Mouse (Mus musculus) heart, embryonic 14.5 days (tissue): ENCODE data around the gene Slc6a19. TPM values are rescaled to one million over a fixed set of nuclear protein-coding genes. Genes with fewer than 3 reads are reported as not detected.

Experiments used
- ATAC-seq: fragments of 200-750 bp; cut with Nextera tagmentation; 2 replicates; pipeline ENCODE4 v1.8.0; 2017; ENCODE audit warnings: low read depth, moderate TSS enrichment; ENCODE audit not compliant: insufficient number of reproducible peaks, insufficient read depth, low FRiP score
- H3K27ac ChIP-seq, 2 experiments: fragments of 200-500 bp in 1 of 2; fragments of 300-500 bp in 1 of 2; sonication (generic) in 1 of 2; replicated peaks in 1 of 2; 2 replicates each; pipeline ENCODE4 v1.5.1; 2012 to 2014; ENCODE audit warnings: low read depth in 2 of 2, low read length in 2 of 2, control low read depth in 1 of 2, mild to moderate bottlenecking in 1 of 2, mixed read lengths in 1 of 2; ENCODE audit not compliant: control insufficient read depth in 1 of 2, insufficient read depth in 1 of 2
- H3K27me3 ChIP-seq: fragments of 300-500 bp; sonication (generic); 2 replicates; pipeline ENCODE4 v1.6.1; 2014; ENCODE audit warnings: mild to moderate bottlenecking, low read length, control low read depth; ENCODE audit not compliant: control insufficient read depth, insufficient read depth
- H3K36me3 ChIP-seq: fragments of 300-500 bp; sonication (generic); 2 replicates; pipeline ENCODE4 v1.6.1; 2014; ENCODE audit warnings: mild to moderate bottlenecking, control low read depth, low read length, mixed read lengths; ENCODE audit not compliant: control insufficient read depth, insufficient read depth
- H3K4me1 ChIP-seq, 2 experiments: fragments of 200-500 bp in 1 of 2; fragments of 300-500 bp in 1 of 2; sonication (generic) in 1 of 2; 2 replicates each; pipeline ENCODE4 v1.6.1; 2012 to 2014; ENCODE audit warnings: low read length in 2 of 2, control low read depth in 1 of 2, mixed read lengths in 1 of 2; ENCODE audit not compliant: control insufficient read depth in 2 of 2, insufficient read depth in 2 of 2
- H3K4me2 ChIP-seq: fragments of 300-500 bp; sonication (generic); 2 replicates; pipeline ENCODE4 v1.6.1; 2014; ENCODE audit warnings: mild to moderate bottlenecking, low read length
- H3K4me3 ChIP-seq, 2 experiments: fragments of 200-500 bp in 1 of 2; fragments of 300-500 bp in 1 of 2; sonication (generic) in 1 of 2; 2 replicates each; pipeline ENCODE4 v1.5.1; 2012 to 2014; ENCODE audit warnings: low read length in 2 of 2, mild to moderate bottlenecking in 2 of 2, control low read depth in 1 of 2, low read depth in 1 of 2, moderate library complexity in 1 of 2; ENCODE audit not compliant: control insufficient read depth in 1 of 2, insufficient read depth in 1 of 2
- H3K9ac ChIP-seq: fragments of 300-500 bp; sonication (generic); 2 replicates; pipeline ENCODE4 v1.6.1; 2014; ENCODE audit warnings: mild to moderate bottlenecking, low read length
- H3K9me3 ChIP-seq: fragments of 300-500 bp; sonication (generic); 2 replicates; pipeline ENCODE4 v1.6.1; 2016; ENCODE audit warnings: low read length, control low read depth; ENCODE audit not compliant: control insufficient read depth
- WGBS: fragments of 180-500 bp; shearing (Covaris S2); extraction: QIAGEN DNeasy Blood & Tissue Kit; methylation state at CpG from one replicate; pipeline ENCODE4 v1.1.7; 2014; 5-methylcytosine and 5-hydroxymethylcytosine counted together
- polyA plus RNA-seq: library from polyadenylated mRNA; unstranded; fragments of >200 nt; fragmentation: Nextera tagmentation; extraction: Ambion mirVana; gene quantifications from 2 replicates; pipeline ENCODE4 v1.2.1, GENCODE M21; 2014

Slc6a19 gene
- polyA plus RNA-seq, 1 experiment from 2014 or later: not detected

GRCm38 (mm10) chr13:73728633-73729032 is 24.0 kb upstream of the Slc6a19 start:
- no peaks in the 10 kb centered on the region for H3K36me3 ChIP-seq
- no peak for ATAC-seq
- H3K9me3 ChIP-seq: no peaks in the 10 kb centered on the region
- H3K27ac ChIP-seq: no peak overlapping the region
- H3K4me2 ChIP-seq: no peak overlapping the region
- H3K4me3 ChIP-seq: no peak overlapping the region
- peaks cover 4% of the 10 kb centered on the region; the same call in 1 of the 2 replicates for H3K27me3 ChIP-seq
- peaks cover 9 to 22% of the 10 kb centered on the region in 2 experiments for H3K4me1 ChIP-seq
- no peak overlapping the region for H3K9ac ChIP-seq

- ATAC-seq: no peak
- H3K4me3 ChIP-seq: no peak overlapping the region
- no peaks in the 10 kb centered on the region for H3K27me3 ChIP-seq
- no peaks in the 10 kb centered on the region for H3K36me3 ChIP-seq
- H3K27ac ChIP-seq: no peak overlapping the region
- H3K9ac ChIP-seq: no peak overlapping the region
- H3K4me2 ChIP-seq: no peak overlapping the region
- 37% methylated on average over 2 of the region's 2 CpGs for WGBS
- peaks cover 10 to 20% of the 10 kb centered on the region in 2 experiments for H3K4me1 ChIP-seq
- H3K9me3 ChIP-seq: no peaks in the 10 kb centered on the region
These were observed 23.0 kb upstream of the Slc6a19 start for GRCm38 (mm10) chr13:73727621-73728025.

GRCm38 (mm10) chr13:73725315-73725714 is 20.6 kb upstream of the Slc6a19 start:
- no peak overlapping the region for H3K27ac ChIP-seq

GRCm38 (mm10) chr13:73723081-73723668 is 18.5 kb upstream of the Slc6a19 start:
- Histone ChIP-seq H3K4me2 (no peak overlapping the region), H3K4me3 (no peak overlapping the region), H3K4me1 (peaks cover 2 to 7% of the 10 kb centered on the region in 2 experiments; a peak in 3 of 4 replicates), H3K9me3 (no peaks in the 10 kb centered on the region), H3K27me3 (no peaks in the 10 kb centered on the region), H3K9ac (no peak overlapping the region), H3K27ac (no peak overlapping the region; a peak in 1 of 4 replicates), H3K36me3 (no peaks in the 10 kb centered on the region)
- WGBS: 42% methylated on average over 8 of the region's 8 CpGs
- ATAC-seq: no peak

More at GRCm38 (mm10) chr13:73725315-73725714, 20.6 kb upstream of the Slc6a19 start:
- Histone ChIP-seq H3K4me3 (no peak overlapping the region), H3K27me3 (no peaks in the 10 kb centered on the region), H3K9ac (no peak overlapping the region), H3K4me1 (peaks cover 6 to 19% of the 10 kb centered on the region in 2 experiments), H3K9me3 (no peaks in the 10 kb centered on the region), H3K4me2 (no peak overlapping the region), H3K36me3 (no peaks in the 10 kb centered on the region)
- WGBS: 19% methylated on average over 5 of the region's 5 CpGs
- no peak for ATAC-seq

- no peak for ATAC-seq
- 91% methylated on average over 4 of the region's 4 CpGs for WGBS
- Histone ChIP-seq H3K27ac (no peak overlapping the region), H3K4me1 (peaks cover 2 to 5% of the 10 kb centered on the region in 2 experiments; a peak in 2 of 4 replicates), H3K36me3 (no peaks in the 10 kb centered on the region), H3K4me2 (no peak overlapping the region), H3K9me3 (no peaks in the 10 kb centered on the region), H3K9ac (no peak overlapping the region), H3K27me3 (no peaks in the 10 kb centered on the region), H3K4me3 (no peak overlapping the region)
These were observed 15.6 kb upstream of the Slc6a19 start for GRCm38 (mm10) chr13:73720241-73720640.

GRCm38 (mm10) chr13:73718225-73718624 is 13.6 kb upstream of the Slc6a19 start:
- no peak for ATAC-seq
- no peak overlapping the region for H3K4me2 ChIP-seq
- no peak overlapping the region for H3K9ac ChIP-seq
- WGBS: 1% methylated on average over 2 of the region's 2 CpGs
- H3K4me1 ChIP-seq: peaks cover 1 to 5% of the 10 kb centered on the region in 2 experiments; a peak in 2 of 4 replicates
- no peak overlapping the region for H3K4me3 ChIP-seq
- no peaks in the 10 kb centered on the region for H3K9me3 ChIP-seq
- no peaks in the 10 kb centered on the region for H3K36me3 ChIP-seq
- H3K27ac ChIP-seq: no peak overlapping the region
- H3K27me3 ChIP-seq: no peaks in the 10 kb centered on the region

- Histone ChIP-seq H3K4me1 (0 out of 4 replicates have a peak, but pooled peaks cover 0 to 6% of the 10 kb centered on the region in 2 experiments), H3K27me3 (no peaks in the 10 kb centered on the region), H3K36me3 (no peaks in the 10 kb centered on the region), H3K9ac (no peak overlapping the region), H3K9me3 (no peaks in the 10 kb centered on the region), H3K27ac (no peak overlapping the region), H3K4me3 (no peak overlapping the region), H3K4me2 (no peak overlapping the region)
- no peak for ATAC-seq
- 58% methylated on average over 2 of the region's 2 CpGs for WGBS
These were observed 9.4 kb upstream of the Slc6a19 start for GRCm38 (mm10) chr13:73714020-73714419.

GRCm38 (mm10) chr13:73713204-73713603 is 8.5 kb upstream of the Slc6a19 start:
- no peak overlapping the region for H3K4me2 ChIP-seq
- no peak overlapping the region for H3K9ac ChIP-seq
- no peak for ATAC-seq
- H3K9me3 ChIP-seq: no peaks in the 10 kb centered on the region
- no peaks in the 10 kb centered on the region for H3K36me3 ChIP-seq
- H3K4me1 ChIP-seq: 0 out of 4 replicates have a peak, but pooled peaks cover 0 to 6% of the 10 kb centered on the region in 2 experiments
- WGBS: 82% methylated on average over 4 of the region's 4 CpGs
- no peaks in the 10 kb centered on the region for H3K27me3 ChIP-seq
- H3K4me3 ChIP-seq: no peak overlapping the region
- no peak overlapping the region for H3K27ac ChIP-seq
